Mouse (Mus musculus) kidney, adult 2 months (tissue): ENCODE results near the gene 1110008P14Rik. TPM values are rescaled to one million over a fixed set of nuclear protein-coding genes. Genes with fewer than 3 reads are reported as not detected.
A peak's percentile ranks its signal among the peaks of the same experiment; 100 is the strongest.

Source experiments
- DNase-seq: peaks from one replicate; pipeline ENCODE4 v3.0.0; 2021
- H3K27ac ChIP-seq: fragments of 200-500 bp; 2 replicates; pipeline ENCODE4 v1.5.1; 2012; ENCODE audit warnings: low read depth, low read length, control low read depth, inconsistent platforms; ENCODE audit not compliant: insufficient read depth
- H3K27me3 ChIP-seq: fragments of 200-500 bp; replicated peaks from 2 replicates; pipeline ENCODE4 v1.6.1; 2012; ENCODE audit warnings: mild to moderate bottlenecking, moderate library complexity, low read length, inconsistent platforms; ENCODE audit not compliant: control insufficient read depth, insufficient read depth
- H3K36me3 ChIP-seq: fragments of 200-500 bp; 2 replicates; pipeline ENCODE4 v1.6.1; 2012; ENCODE audit warnings: mild to moderate bottlenecking, moderate library complexity, low read length, inconsistent platforms; ENCODE audit not compliant: control insufficient read depth, insufficient read depth
- H3K4me1 ChIP-seq: fragments of 200-500 bp; 2 replicates; pipeline ENCODE4 v1.6.1; 2011; ENCODE audit warnings: low read length; ENCODE audit not compliant: control insufficient read depth, insufficient read depth
- H3K4me3 ChIP-seq: fragments of 200-500 bp; 2 replicates; pipeline ENCODE4 v1.5.1; 2011; ENCODE audit warnings: mild to moderate bottlenecking, low read depth, low read length, control low read depth; ENCODE audit not compliant: insufficient read depth
- CTCF ChIP-seq: fragments of 200-500 bp; conservative IDR thresholded peaks from 2 replicates; pipeline ENCODE4 v1.5.1; 2011; ENCODE audit warnings: low read depth, mild to moderate bottlenecking, control low read depth, low read length, moderate library complexity, mixed read lengths; ENCODE audit not compliant: insufficient read depth, insufficient read length
- POLR2A ChIP-seq: fragments of 200-500 bp; IDR thresholded peaks from one replicate; pipeline ENCODE4 v1.6.1; 2011; ENCODE audit warnings: low read depth, low read length, control low read depth
- WGBS: fragments of 180-500 bp; shearing (Covaris S2); methylation state at CpG from one replicate; pipeline ENCODE4 v1.1.7; 2018; 5-methylcytosine and 5-hydroxymethylcytosine counted together
- polyA plus RNA-seq: library from polyadenylated mRNA; depleted of rRNA; stranded (reverse); fragments of >200 nt; gene quantifications from 2 replicates; pipeline ENCODE4 v1.2.3, GENCODE M21; 2012

Gene 1110008P14Rik
- polyA plus RNA-seq, 1 experiment = 182 TPM

DNA sequence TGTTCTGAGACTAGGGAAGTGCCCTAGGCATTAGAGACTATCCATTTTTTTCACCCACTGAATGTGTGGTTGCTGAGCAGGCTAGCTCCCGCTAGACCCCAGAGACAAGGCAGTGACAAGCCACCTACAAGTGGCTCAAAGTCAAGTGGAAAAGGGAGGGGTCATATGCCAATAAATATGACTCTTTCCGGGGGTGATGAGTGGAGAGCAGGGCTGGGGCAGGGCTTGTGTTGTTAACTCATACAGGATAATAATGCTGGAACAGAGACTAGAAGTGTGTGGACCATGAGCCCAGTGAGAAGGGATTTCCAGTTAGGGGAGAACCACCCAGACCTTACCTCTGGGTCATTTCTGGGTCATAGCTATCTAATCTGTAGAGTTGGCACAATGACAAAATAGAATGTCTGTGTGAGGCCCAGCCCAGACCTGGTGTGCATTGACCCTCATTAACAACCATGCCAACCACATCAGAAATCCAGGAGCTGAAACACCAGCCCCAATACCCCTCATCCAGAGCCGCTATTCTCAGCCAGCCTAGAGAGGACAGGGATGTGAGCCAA, 27.3 kb downstream of the 1110008P14Rik start:
- H3K4me3 ChIP-seq = no peak overlapping the region
- WGBS = 93% methylated on average over 3 of the region's 3 CpGs
- no peaks in the 10 kb centered on the region for H3K36me3 ChIP-seq
- no peak overlapping the region for H3K27ac ChIP-seq
- DNase-seq = no peak
- no peaks in the 10 kb centered on the region; the same call in 1 of the 2 replicates for H3K27me3 ChIP-seq
- peaks cover 3% of the 10 kb centered on the region; the same call in 1 of the 2 replicates for H3K4me1 ChIP-seq
- TF ChIP-seq CTCF (no peak), POLR2A (no peak)

DNA sequence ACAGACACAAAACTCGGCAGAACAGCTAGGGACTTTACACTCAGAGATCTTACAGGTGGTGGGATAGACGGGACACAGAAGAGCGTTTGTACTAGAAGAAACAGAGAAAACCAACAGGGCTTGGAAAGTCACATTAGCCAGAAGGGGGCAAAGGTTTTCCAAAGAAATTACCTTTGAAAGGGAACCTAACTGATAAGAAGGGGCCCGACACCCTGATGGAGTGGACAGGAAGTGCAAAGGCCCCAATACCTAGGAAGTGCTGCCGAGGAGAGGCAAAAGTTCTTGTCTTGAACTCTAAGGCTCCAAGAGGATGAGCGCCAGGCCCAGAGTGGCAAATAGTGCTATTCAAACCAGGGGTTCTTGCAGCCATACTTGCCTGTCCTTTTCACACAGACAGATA, 27.9 kb downstream of the 1110008P14Rik start:
- Histone ChIP-seq H3K36me3 (no peaks in the 10 kb centered on the region), H3K27ac (no peak overlapping the region), H3K4me1 (peaks cover 3% of the 10 kb centered on the region; the same call in 1 of the 2 replicates), H3K4me3 (no peak overlapping the region), H3K27me3 (no peaks in the 10 kb centered on the region; the same call in 1 of the 2 replicates)
- DNase-seq = no peak
- WGBS = 79% methylated on average over 6 of the region's 6 CpGs
- TF ChIP-seq POLR2A (no peak), CTCF (no peak)

DNA sequence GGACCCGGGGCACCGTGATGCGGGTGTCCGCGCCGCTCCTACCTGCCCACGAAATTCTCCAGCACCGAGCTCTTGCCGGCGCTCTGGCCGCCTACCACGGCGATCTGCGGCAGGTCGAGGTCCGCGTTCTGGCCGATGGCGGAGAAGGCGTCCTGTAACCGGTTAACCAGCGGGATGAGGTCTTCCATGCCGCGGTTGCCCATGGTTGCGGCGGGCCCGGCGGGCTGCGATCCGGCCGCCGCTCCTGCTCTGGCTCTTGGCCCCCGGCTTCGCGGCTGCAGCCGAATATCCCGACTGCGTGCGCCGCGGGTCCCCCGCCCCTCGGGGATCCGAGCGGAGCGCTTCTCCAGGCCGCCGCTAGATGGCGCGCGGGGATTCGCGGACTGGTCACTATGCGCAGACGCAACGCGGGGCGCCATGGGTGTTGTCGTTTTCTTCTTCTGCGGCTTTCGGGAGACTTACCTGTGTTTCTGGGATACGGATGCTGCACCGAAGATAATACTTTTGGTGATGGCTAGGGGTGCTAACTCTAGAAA, 28.7 kb downstream of the 1110008P14Rik start, which contains the start of gene Dnm1:
Dnm1 (minus strand) TSS at position 332 of the 536 bp plus-strand sequence.
- Histone ChIP-seq H3K4me1 (peaks cover 3% of the 10 kb centered on the region; the same call in 1 of the 2 replicates), H3K27ac (no peak within 1 kb of the TSS), H3K27me3 (no peaks in the 10 kb centered on the region; the same call in 1 of the 2 replicates), H3K36me3 (no peaks in the 10 kb centered on the region), H3K4me3 (peak within 1 kb of the TSS; percentile 68)
- DNase-seq = peak; percentile 90
- TF ChIP-seq CTCF (peak; percentile 76), POLR2A (no peak)
- under 1% methylated on average over 63 of the region's 63 CpGs for WGBS

DNA sequence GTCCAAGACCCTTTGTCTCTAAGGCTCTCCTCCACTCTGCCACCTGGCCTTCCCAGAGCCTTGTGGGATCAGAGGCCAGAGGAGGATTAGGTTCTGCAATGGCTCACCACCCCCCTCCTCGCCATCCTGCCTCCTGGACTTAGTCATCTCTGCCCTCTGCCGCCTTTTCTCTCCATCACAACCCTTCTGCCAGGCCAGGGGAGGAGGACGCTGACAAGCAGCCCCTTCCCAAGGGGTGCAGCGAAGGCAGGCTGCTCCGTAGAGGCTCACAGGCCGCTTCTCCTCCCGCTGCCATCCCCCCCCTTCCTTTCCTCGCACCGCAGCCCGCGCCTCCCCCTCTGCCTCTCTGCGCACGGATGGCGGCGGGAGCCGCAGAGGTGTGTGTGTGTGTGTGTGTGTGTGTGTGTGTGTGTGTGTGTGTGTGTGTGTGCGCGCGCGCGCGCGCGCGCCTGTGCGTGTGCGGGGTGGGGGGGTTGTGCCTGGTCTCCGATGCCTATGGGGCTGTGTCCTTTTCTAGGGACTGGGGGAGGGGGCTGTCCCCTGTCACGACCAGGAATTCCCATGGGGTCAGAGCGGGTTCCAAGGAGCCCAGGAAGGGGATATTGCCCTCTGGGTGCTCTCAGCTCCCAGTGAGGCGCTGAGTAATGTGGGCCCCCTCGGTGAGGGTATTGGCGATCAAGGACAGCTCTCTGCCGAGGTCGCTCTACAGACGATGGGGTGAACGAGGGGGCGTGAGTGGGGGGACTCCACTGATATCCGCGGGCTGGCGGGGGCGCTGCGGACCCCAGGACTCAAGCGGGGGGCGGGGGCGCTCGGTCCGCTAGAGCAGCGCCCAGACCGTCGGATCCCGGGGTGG, 29.4 kb downstream of the 1110008P14Rik start, which contains the start of gene Ciz1:
Ciz1 (plus strand) TSS at position 177 of the 856 bp plus-strand sequence.
- TF ChIP-seq CTCF = no peak
- TF ChIP-seq POLR2A = no peak
- no peaks in the 10 kb centered on the region; the same call in 1 of the 2 replicates for H3K27me3 ChIP-seq
- H3K36me3 ChIP-seq = no peaks in the 10 kb centered on the region
- no peak for DNase-seq
- WGBS = 3% methylated on average over 45 of the region's 52 CpGs
- H3K4me1 ChIP-seq = peaks cover 3% of the 10 kb centered on the region; the same call in 1 of the 2 replicates
- no peak within 1 kb of the TSS for H3K27ac ChIP-seq
- peak within 1 kb of the TSS; percentile 68 for H3K4me3 ChIP-seq

DNA sequence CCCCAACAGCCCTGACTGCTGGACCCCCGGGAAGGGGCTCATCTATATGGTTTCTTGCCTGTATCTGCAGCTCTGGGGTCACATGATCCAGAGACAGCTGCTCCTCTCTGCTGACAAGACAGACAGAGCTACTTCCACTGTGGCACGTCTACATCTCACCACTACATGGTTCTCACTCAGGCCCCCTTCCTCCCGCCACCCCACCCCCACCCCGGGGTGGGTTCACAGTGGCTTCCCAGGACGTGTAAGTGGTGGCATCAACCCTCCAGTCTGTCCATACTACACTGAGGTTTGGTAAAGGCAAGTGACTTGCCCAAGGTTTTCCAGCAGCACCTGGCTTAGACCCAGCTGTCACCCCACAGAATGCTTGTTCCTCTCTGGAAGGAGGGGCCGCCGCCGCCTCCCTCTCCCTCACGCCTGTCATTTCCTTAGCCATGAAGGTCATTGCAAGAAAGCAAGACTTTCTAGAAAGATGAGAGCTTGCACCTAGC, 30.2 kb downstream of the 1110008P14Rik start:
- peaks cover 3% of the 10 kb centered on the region; the same call in 1 of the 2 replicates for H3K4me1 ChIP-seq
- no peaks in the 10 kb centered on the region; the same call in 1 of the 2 replicates for H3K27me3 ChIP-seq
- H3K36me3 ChIP-seq = no peaks in the 10 kb centered on the region
- no peak overlapping the region for H3K4me3 ChIP-seq
- WGBS = 66% methylated on average over 9 of the region's 9 CpGs
- DNase-seq = no peak
- TF ChIP-seq POLR2A = no peak
- no peak for TF ChIP-seq CTCF
- no peak overlapping the region for H3K27ac ChIP-seq

DNA sequence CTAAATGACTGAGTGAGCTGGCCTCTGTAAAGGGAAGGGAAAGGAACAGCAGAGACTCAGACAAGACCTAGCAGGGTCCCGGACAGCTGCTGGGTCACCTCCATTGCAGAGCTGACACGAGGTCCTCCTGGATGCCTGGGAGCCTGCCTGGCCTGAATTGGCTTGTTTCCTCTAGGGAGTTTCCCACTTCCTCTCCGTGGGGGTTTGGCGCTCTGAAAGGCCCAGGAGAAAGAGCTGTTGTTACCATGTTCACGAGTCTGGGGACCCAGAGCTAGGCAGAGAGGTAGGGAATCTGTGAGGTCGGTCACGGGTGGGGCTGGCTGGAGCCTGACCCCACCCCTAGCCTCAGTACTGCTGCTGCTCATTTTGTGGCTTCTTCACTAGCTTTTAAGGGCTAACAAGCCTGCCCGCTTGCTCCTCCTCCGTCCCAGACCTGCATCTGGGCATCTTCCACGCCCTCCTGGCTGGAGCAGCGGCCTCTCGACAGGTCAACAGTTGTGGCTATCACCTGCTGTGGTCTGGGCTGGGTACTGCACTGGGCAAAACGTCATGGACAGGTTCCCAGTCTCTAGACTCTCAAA, 31.2 kb downstream of the 1110008P14Rik start:
- Histone ChIP-seq H3K4me3 (no peak overlapping the region), H3K27me3 (no peaks in the 10 kb centered on the region; the same call in 1 of the 2 replicates), H3K27ac (no peak overlapping the region), H3K4me1 (peaks cover 3% of the 10 kb centered on the region; the same call in 1 of the 2 replicates), H3K36me3 (no peaks in the 10 kb centered on the region)
- DNase-seq = no peak
- TF ChIP-seq CTCF (no peak), POLR2A (no peak)
- 58% methylated on average over 13 of the region's 13 CpGs for WGBS
